Mouse (Mus musculus): ENCODE measurements around the gene Gm26897. TPM values are rescaled to one million over a fixed set of nuclear protein-coding genes. Genes with fewer than 3 reads are reported as not detected.

The Gm26897 gene
- not detected for polyA plus RNA-seq (2014; fragmentation: Illumina TruSeq; extraction: RNeasy Lipid Tissue Mini Kit (QIAGEN cat#74804); ENCODE audit: insufficient read depth, low read depth, low replicate concordance)

GRCm38 (mm10) chr5:111733851-111734250 is at the start of gene Gm26897:
Gene Gm26897, plus strand, starts transcription at chr5:111733924.

